Mouse (Mus musculus) liver, postnatal 0 days (tissue): ENCODE data around the gene Lkaaear1.

Experiments used
- CTCF ChIP-seq: sonication (generic); IDR thresholded peaks from 2 replicates; pipeline ENCODE4 v1.5.1; 2016; ENCODE audit warnings: antibody characterized with exemption, low read depth
- EP300 ChIP-seq: IDR thresholded peaks from 2 replicates; pipeline ENCODE4 v1.6.1; 2016; ENCODE audit warnings: antibody characterized with exemption, low read depth, mild to moderate bottlenecking

DNA sequence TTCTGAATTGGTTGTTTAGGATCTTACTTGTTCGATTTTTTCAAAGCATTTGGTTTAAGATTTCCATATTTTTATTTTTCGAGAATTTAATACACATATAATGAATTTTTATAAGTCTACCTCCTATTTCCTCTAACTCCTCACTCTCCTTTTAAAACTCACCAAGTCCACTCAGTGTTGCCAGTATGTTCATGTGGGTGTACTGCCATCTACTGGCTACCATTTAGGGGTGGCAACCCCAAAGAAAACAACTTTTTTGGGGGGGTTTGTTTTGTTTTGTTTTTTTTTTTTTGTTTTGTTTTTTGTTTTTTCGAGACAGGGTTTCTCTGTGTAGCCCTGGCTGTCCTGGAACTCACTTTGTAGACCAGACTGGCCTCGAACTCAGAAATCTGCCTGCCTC lies 8.4 kb upstream of the Lkaaear1 start:
- TF ChIP-seq EP300 (no peak), CTCF (peak; percentile 69)
